Mouse (Mus musculus): ENCODE results near the gene Eif3c.

DNA sequence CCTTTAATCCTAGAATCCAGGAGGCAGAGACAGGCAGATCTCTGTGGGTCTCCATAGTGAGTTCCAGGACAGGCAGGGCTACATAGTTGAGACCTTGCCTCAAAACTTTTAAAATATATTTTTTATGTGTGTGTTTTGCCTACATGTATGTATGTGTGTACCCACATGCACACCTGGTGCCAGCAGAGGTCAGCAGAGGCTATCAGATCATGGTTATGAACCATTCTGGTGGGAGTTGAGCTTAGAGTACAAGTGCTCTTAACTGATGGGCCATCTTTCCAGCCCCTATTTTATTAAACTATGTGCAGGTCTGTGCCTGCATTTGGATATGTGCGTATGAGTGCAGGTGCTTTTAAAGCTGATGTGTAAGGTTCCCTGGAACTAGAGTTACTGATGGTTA is 11.4 kb downstream of the Eif3c start:
- TF ChIP-seq ZNF384 (IDR thresholded peaks at IDR 0.05; ENCODE audit: low read depth, low read length): no peak
- no peak for TF ChIP-seq USF2 (IDR thresholded peaks at IDR 0.05; ENCODE audit: borderline replicate concordance in 1 of 2, insufficient read depth in 1 of 2, low read depth in 1 of 2, low read length in 2 of 2)
- no peak for TF ChIP-seq HCFC1 (IDR thresholded peaks at IDR 0.05; ENCODE audit: low read depth, low read length)
- peak in 1 of 3 experiments; percentile 27; a peak in 1 of 6 replicates for TF ChIP-seq CTCF (IDR thresholded peaks at IDR 0.05 in 2 of 3, conservative IDR thresholded peaks at IDR 0.05 in 1 of 3; ENCODE audit: control insufficient read depth in 1 of 3, insufficient read depth in 1 of 3, low read depth in 2 of 3, low read length in 3 of 3, poor library complexity in 1 of 3, severe bottlenecking in 1 of 3)
- TF ChIP-seq KAT2A (conservative IDR thresholded peaks at IDR 0.05; ENCODE audit: low read depth, low read length): no peak
- no peak for TF ChIP-seq RCOR1 (IDR thresholded peaks at IDR 0.05; ENCODE audit: low read depth, low read length)
- no peak for TF ChIP-seq MYC (IDR thresholded peaks at IDR 0.05; ENCODE audit: low read depth, low read length)

All from MEL (cell line).